Mouse (Mus musculus) E14TG2a.4 (cell line): Measurements from ENCODE around the gene Ush1c.

Source experiments
- CTCF ChIP-seq: conservative IDR thresholded peaks from 2 replicates; pipeline ENCODE4 v1.5.1; 2014; ENCODE audit warnings: low read length
- NANOG ChIP-seq: IDR thresholded peaks from 2 replicates; pipeline ENCODE4 v1.6.1; 2014; ENCODE audit warnings: borderline replicate concordance, low read length, mixed read lengths
- POU5F1 ChIP-seq: IDR thresholded peaks from 2 replicates; pipeline ENCODE4 v1.6.1; 2014; ENCODE audit warnings: low read length, borderline replicate concordance

DNA sequence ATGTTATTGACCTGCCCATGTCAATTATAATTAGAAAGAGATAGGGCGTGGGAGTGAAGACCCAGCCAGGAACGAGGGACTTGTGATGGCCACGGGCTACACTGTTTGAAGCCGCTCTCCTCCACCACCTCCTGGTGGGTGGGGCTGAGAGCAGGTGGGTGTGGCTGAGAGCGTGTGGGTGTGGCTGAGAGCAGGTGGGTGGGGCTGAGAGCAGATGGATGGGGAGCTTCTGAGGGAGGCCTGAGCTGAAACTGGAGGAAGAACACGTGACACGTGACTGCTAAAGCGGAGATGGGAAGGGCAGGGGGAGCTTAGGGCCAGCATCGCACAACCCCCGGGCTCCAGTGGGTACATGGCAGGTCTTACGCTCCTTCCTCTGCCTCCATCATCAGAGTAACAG, 19.9 kb downstream of the Ush1c start:
- TF ChIP-seq CTCF (no peak), POU5F1 (no peak), NANOG (no peak)
